Mouse (Mus musculus) kidney, adult 2 months (tissue): Measurements from ENCODE around the gene Klhdc10. TPM values are rescaled to one million over a fixed set of nuclear protein-coding genes. Genes with fewer than 3 reads are reported as not detected.

Experiments used
- DNase-seq: peaks from one replicate; pipeline ENCODE4 v3.0.0; 2021
- H3K27ac ChIP-seq: fragments of 200-500 bp; 2 replicates; pipeline ENCODE4 v1.5.1; 2012; ENCODE audit warnings: low read depth, low read length, control low read depth, inconsistent platforms; ENCODE audit not compliant: insufficient read depth
- H3K27me3 ChIP-seq: fragments of 200-500 bp; replicated peaks from 2 replicates; pipeline ENCODE4 v1.6.1; 2012; ENCODE audit warnings: mild to moderate bottlenecking, moderate library complexity, low read length, inconsistent platforms; ENCODE audit not compliant: control insufficient read depth, insufficient read depth
- H3K36me3 ChIP-seq: fragments of 200-500 bp; 2 replicates; pipeline ENCODE4 v1.6.1; 2012; ENCODE audit warnings: mild to moderate bottlenecking, moderate library complexity, low read length, inconsistent platforms; ENCODE audit not compliant: control insufficient read depth, insufficient read depth
- H3K4me1 ChIP-seq: fragments of 200-500 bp; 2 replicates; pipeline ENCODE4 v1.6.1; 2011; ENCODE audit warnings: low read length; ENCODE audit not compliant: control insufficient read depth, insufficient read depth
- H3K4me3 ChIP-seq: fragments of 200-500 bp; 2 replicates; pipeline ENCODE4 v1.5.1; 2011; ENCODE audit warnings: mild to moderate bottlenecking, low read depth, low read length, control low read depth; ENCODE audit not compliant: insufficient read depth
- CTCF ChIP-seq: fragments of 200-500 bp; conservative IDR thresholded peaks from 2 replicates; pipeline ENCODE4 v1.5.1; 2011; ENCODE audit warnings: low read depth, mild to moderate bottlenecking, control low read depth, low read length, moderate library complexity, mixed read lengths; ENCODE audit not compliant: insufficient read depth, insufficient read length
- POLR2A ChIP-seq: fragments of 200-500 bp; IDR thresholded peaks from one replicate; pipeline ENCODE4 v1.6.1; 2011; ENCODE audit warnings: low read depth, low read length, control low read depth
- WGBS: fragments of 180-500 bp; shearing (Covaris S2); methylation state at CpG from one replicate; pipeline ENCODE4 v1.1.7; 2018; 5-methylcytosine and 5-hydroxymethylcytosine counted together
- polyA plus RNA-seq: library from polyadenylated mRNA; depleted of rRNA; stranded (reverse); fragments of >200 nt; gene quantifications from 2 replicates; pipeline ENCODE4 v1.2.3, GENCODE M21; 2012

The Klhdc10 gene
- polyA plus RNA-seq, 1 experiment, result 42.7 TPM

GRCm38 (mm10) chr6:30357561-30358177 lies 44.0 kb upstream of the Klhdc10 start:
- DNase-seq, result peak; percentile 82
- TF ChIP-seq CTCF (peak; percentile 78), POLR2A (no peak)
- Histone ChIP-seq H3K36me3 (no peaks in the 10 kb centered on the region), H3K4me1 (no peaks in the 10 kb centered on the region; the same call in 1 of the 2 replicates), H3K4me3 (no peak overlapping the region), H3K27me3 (no peaks in the 10 kb centered on the region), H3K27ac (no peak overlapping the region)
- 14% methylated on average over 9 of the region's 9 CpGs for WGBS

GRCm38 (mm10) chr6:30359762-30360509 lies 41.7 kb upstream of the Klhdc10 start:
- WGBS, result 45% methylated on average over 12 of the region's 12 CpGs
- H3K4me3 ChIP-seq, result no peak overlapping the region
- DNase-seq, result no peak
- H3K27ac ChIP-seq, result no peak overlapping the region
- TF ChIP-seq CTCF (no peak), POLR2A (no peak)
- no peaks in the 10 kb centered on the region; the same call in 1 of the 2 replicates for H3K4me1 ChIP-seq
- no peaks in the 10 kb centered on the region for H3K36me3 ChIP-seq
- H3K27me3 ChIP-seq, result no peaks in the 10 kb centered on the region

GRCm38 (mm10) chr6:30363808-30364207 lies 37.9 kb upstream of the Klhdc10 start:
- 25% methylated on average over 5 of the region's 5 CpGs for WGBS
- no peak overlapping the region for H3K27ac ChIP-seq
- no peaks in the 10 kb centered on the region for H3K36me3 ChIP-seq
- no peak for TF ChIP-seq POLR2A
- TF ChIP-seq CTCF, result no peak
- no peak for DNase-seq
- no peaks in the 10 kb centered on the region for H3K27me3 ChIP-seq
- no peaks in the 10 kb centered on the region for H3K4me1 ChIP-seq
- H3K4me3 ChIP-seq, result no peak overlapping the region

- TF ChIP-seq POLR2A (no peak), CTCF (no peak)
- Histone ChIP-seq H3K4me3 (no peak overlapping the region), H3K4me1 (no peaks in the 10 kb centered on the region), H3K27ac (no peak overlapping the region), H3K27me3 (no peaks in the 10 kb centered on the region), H3K36me3 (peaks cover 4% of the 10 kb centered on the region)
- WGBS, result 73% methylated on average over 3 of the region's 3 CpGs
- no peak for DNase-seq
These were observed 32.4 kb upstream of the Klhdc10 start for GRCm38 (mm10) chr6:30369291-30369690.

- Histone ChIP-seq H3K27me3 (no peaks in the 10 kb centered on the region), H3K4me3 (no peak overlapping the region), H3K27ac (no peak overlapping the region), H3K4me1 (no peaks in the 10 kb centered on the region), H3K36me3 (peaks cover 5% of the 10 kb centered on the region)
- no peak for TF ChIP-seq POLR2A
- TF ChIP-seq CTCF, result no peak
- peak; percentile 27 for DNase-seq
- WGBS, result 81% methylated on average over 17 of the region's 17 CpGs
These were observed 28.9 kb upstream of the Klhdc10 start for GRCm38 (mm10) chr6:30372627-30373369.

GRCm38 (mm10) chr6:30374731-30375510 lies 26.7 kb upstream of the Klhdc10 start:
- TF ChIP-seq CTCF (no peak), POLR2A (no peak)
- Histone ChIP-seq H3K27me3 (no peaks in the 10 kb centered on the region), H3K36me3 (peaks cover 5% of the 10 kb centered on the region), H3K4me3 (no peak overlapping the region), H3K4me1 (no peaks in the 10 kb centered on the region), H3K27ac (peak overlapping the region; percentile 21; the same call in 1 of the 2 replicates)
- DNase-seq, result peak; percentile 89
- 70% methylated on average over 16 of the region's 16 CpGs for WGBS
